Mouse (Mus musculus): ENCODE measurements around the gene Gm28047.

GRCm38 (mm10) chr15:102499370-102499769 is 125.5 kb downstream of the Gm28047 start:
- no peak for TF ChIP-seq CTCF (IDR thresholded peaks at IDR 0.05; ENCODE audit: control insufficient read depth, insufficient read depth, insufficient read length)
- TF ChIP-seq USF1 (IDR thresholded peaks at IDR 0.05; ENCODE audit: low read depth) = no peak
- no peak for TF ChIP-seq MAX (IDR thresholded peaks at IDR 0.05)
- no peak for TF ChIP-seq MYOD1 (IDR thresholded peaks at IDR 0.05; ENCODE audit: control insufficient read depth, insufficient read length, low read depth)
- no peak for TF ChIP-seq CEBPB (IDR thresholded peaks at IDR 0.05; ENCODE audit: low read depth)
- no peak for TF ChIP-seq FOSL1 (IDR thresholded peaks at IDR 0.05; ENCODE audit: insufficient read depth, low read length, poor library complexity, severe bottlenecking)
